Mouse (Mus musculus): ENCODE measurements around the gene Ak2. TPM values are rescaled to one million over a fixed set of nuclear protein-coding genes. Genes with fewer than 3 reads are reported as not detected.

The Ak2 gene
- polyA plus RNA-seq, 1 experiment from 2014 or later: 106 TPM

DNA sequence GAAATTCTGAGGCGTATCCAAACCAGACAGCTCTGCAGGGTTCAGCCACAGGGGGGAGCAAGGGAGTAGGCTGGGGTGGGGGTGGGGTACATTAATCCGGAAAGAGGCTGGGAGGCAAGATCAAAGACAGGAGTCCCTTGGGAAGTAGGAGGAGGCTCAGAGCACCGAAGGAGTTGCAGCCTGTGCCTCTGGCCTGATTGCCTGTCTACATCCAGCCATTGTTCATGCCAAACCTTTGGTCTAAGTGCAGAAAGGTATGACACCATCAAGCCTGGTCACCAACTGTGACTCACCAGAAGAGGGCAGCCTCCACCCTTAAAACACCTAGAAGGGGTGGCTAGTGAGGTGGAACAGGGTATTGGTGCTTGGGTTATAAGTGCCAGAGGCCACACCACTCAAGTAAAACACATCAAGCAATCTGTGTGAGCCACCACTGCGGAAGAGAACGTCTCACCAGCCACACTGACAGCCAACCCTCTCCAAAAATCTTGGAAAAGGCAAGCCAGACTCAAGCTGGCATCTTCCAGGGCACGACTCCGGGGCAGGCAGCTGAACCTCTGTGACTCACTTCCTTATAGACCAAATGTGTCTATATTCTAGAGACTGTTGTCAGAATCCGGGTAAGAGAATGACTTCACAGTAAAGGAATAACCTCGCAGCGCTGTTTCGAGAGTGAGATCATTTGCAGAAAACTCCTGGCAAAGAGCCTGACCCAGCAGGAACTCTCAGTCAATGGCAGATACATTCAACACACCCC is 34.4 kb upstream of the Ak2 start:
- Histone ChIP-seq H3K9ac (ENCODE audit: low read depth, low read length) (no peak overlapping the region), H3K4me3 (ENCODE audit: low read depth, low read length) (no peak overlapping the region), H3K9me3 (replicated peaks; ENCODE audit: control insufficient read depth, low read length) (no peaks in the 10 kb centered on the region), H3K27me3 (ENCODE audit: control insufficient read depth, insufficient read depth, low read depth, low read length) (peaks cover 29% of the 10 kb centered on the region), H3K27ac (ENCODE audit: low read length) (no peak overlapping the region), H3K4me1 (ENCODE audit: control insufficient read depth, low read depth, low read length) (peaks cover 6% of the 10 kb centered on the region), H3K4me2 (ENCODE audit: low read depth, low read length) (no peak overlapping the region), H3K36me3 (ENCODE audit: control insufficient read depth, insufficient read depth) (no peaks in the 10 kb centered on the region)
- ATAC-seq (ENCODE audit: low read depth): no peak
- WGBS (ENCODE audit: insufficient replicate concordance): 35% methylated on average over 11 of the region's 11 CpGs

DNA sequence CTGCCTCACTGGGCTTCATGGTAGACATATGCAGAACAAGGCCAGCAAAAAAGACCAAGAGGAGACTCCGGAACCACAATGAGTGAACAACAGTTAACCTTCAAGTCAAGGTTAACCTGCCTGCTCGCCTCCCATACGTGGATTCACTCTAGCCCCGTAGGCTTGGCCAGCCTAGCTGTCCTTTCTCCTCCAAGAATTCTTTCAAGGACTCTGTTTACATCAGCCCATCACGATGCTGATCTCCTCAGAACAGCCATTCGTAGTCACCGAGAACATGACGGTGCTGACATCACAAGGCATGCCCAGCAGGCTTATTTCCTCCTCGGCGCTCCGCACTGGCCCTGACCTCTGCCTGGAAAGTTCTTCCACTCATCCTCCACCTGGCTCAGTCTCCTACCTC is 33.6 kb upstream of the Ak2 start:
- WGBS (ENCODE audit: insufficient replicate concordance): 70% methylated on average over 11 of the region's 11 CpGs
- Histone ChIP-seq H3K4me3 (ENCODE audit: low read depth, low read length) (no peak overlapping the region), H3K9ac (ENCODE audit: low read depth, low read length) (no peak overlapping the region), H3K4me2 (ENCODE audit: low read depth, low read length) (no peak overlapping the region), H3K27ac (ENCODE audit: low read length) (no peak overlapping the region), H3K4me1 (ENCODE audit: control insufficient read depth, low read depth, low read length) (peaks cover 6% of the 10 kb centered on the region), H3K27me3 (ENCODE audit: control insufficient read depth, insufficient read depth, low read depth, low read length) (peaks cover 33% of the 10 kb centered on the region), H3K36me3 (ENCODE audit: control insufficient read depth, insufficient read depth) (no peaks in the 10 kb centered on the region), H3K9me3 (replicated peaks; ENCODE audit: control insufficient read depth, low read length) (no peaks in the 10 kb centered on the region)
- ATAC-seq (ENCODE audit: low read depth): no peak

DNA sequence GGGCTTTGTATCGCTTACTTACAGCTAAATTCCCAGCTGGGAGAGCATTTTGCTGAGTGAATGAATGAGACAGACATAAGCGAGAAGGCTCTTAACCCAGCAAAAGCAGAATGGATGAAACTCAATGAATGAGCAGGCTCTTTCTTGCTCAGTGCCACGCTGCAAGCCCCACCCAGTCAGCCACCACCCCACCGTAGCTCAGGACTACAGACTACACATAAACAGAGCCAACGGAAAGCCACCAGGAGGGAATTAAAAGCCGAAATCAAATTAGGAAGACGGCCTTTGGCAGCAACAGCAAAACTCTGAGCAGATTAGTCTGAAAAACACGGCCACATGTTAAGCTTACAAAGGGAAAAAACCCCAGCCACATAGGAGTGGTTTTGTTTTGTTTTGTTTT is 32.9 kb upstream of the Ak2 start:
- no peaks in the 10 kb centered on the region for H3K36me3 ChIP-seq (ENCODE audit: control insufficient read depth, insufficient read depth)
- H3K4me1 ChIP-seq (ENCODE audit: control insufficient read depth, low read depth, low read length): peaks cover 6% of the 10 kb centered on the region
- no peak overlapping the region for H3K4me3 ChIP-seq (ENCODE audit: low read depth, low read length)
- no peak overlapping the region for H3K4me2 ChIP-seq (ENCODE audit: low read depth, low read length)
- H3K27ac ChIP-seq (ENCODE audit: low read length): no peak overlapping the region
- 56% methylated on average over 8 of the region's 8 CpGs for WGBS (ENCODE audit: insufficient replicate concordance)
- peaks cover 35% of the 10 kb centered on the region for H3K27me3 ChIP-seq (ENCODE audit: control insufficient read depth, insufficient read depth, low read depth, low read length)
- no peak for ATAC-seq (ENCODE audit: low read depth)
- no peak overlapping the region for H3K9ac ChIP-seq (ENCODE audit: low read depth, low read length)
- no peaks in the 10 kb centered on the region for H3K9me3 ChIP-seq (replicated peaks; ENCODE audit: control insufficient read depth, low read length)

DNA sequence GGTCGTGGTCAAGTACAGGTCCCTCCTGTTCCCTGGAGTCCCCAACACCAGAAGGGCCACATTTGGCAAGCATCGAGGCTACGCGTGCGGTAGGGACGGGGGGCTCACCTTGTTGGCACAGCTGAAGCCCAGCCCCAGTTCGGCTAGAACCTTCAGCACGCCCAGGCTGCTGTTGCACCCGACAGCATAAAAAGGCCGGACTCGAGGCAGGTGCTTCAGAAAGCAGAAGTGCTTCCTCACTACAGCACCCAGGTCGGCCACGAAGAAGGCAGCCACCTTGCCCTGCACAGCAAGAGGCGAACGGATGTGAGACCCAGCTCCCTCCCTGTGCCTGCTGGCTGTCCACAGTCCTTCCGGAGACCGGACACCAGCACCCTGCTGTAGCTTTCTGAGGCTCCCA is 32.1 kb upstream of the Ak2 start:
- H3K9ac ChIP-seq (ENCODE audit: low read depth, low read length): no peak overlapping the region
- WGBS (ENCODE audit: insufficient replicate concordance): 58% methylated on average over 17 of the region's 17 CpGs
- peaks cover 35% of the 10 kb centered on the region for H3K27me3 ChIP-seq (ENCODE audit: control insufficient read depth, insufficient read depth, low read depth, low read length)
- H3K4me2 ChIP-seq (ENCODE audit: low read depth, low read length): no peak overlapping the region
- no peak overlapping the region for H3K4me3 ChIP-seq (ENCODE audit: low read depth, low read length)
- no peaks in the 10 kb centered on the region for H3K9me3 ChIP-seq (replicated peaks; ENCODE audit: control insufficient read depth, low read length)
- H3K36me3 ChIP-seq (ENCODE audit: control insufficient read depth, insufficient read depth): no peaks in the 10 kb centered on the region
- no peak for ATAC-seq (ENCODE audit: low read depth)
- H3K27ac ChIP-seq (ENCODE audit: low read length): no peak overlapping the region
- peaks cover 6% of the 10 kb centered on the region for H3K4me1 ChIP-seq (ENCODE audit: control insufficient read depth, low read depth, low read length)

DNA sequence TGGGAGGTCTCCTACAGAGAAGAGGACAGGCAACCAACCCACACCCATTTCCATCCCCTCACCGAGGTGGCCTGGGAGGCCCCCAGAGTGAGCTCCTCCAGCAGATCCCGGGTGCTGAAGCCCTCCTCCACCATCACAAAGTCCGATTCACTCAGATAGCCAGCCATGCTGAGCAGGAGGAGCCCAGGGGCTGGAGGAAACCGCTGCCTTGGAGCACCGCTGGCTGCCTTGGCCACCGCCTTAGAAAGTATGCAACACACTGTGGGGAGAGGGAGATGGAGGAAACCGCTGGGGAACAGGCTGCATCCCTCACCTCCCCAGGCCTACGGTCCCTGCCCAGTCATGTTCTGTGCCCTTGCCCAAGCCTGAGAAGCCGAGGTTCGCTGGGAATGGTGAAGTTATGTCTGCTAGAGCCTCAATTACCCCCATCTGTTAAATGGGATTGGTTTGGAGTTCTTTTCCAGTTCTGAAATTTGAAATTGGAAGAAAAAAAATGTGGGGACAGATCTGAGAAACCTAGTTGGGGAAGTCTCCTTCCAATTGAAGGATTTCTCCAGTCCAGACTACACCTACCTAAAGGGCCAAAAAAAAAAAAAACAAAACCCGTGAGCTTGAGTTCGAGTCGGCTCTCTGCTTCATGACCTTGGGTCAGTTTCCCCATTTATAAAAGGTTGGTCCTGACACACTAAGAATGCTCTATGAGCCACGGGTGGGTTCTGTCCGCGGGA is 30.3 kb upstream of the Ak2 start:
- Histone ChIP-seq H3K27ac (ENCODE audit: low read length) (no peak overlapping the region), H3K9ac (ENCODE audit: low read depth, low read length) (no peak overlapping the region), H3K4me3 (ENCODE audit: low read depth, low read length) (peak overlapping the region; percentile 56), H3K27me3 (ENCODE audit: control insufficient read depth, insufficient read depth, low read depth, low read length) (peaks cover 35% of the 10 kb centered on the region), H3K4me2 (ENCODE audit: low read depth, low read length) (peak overlapping the region; percentile 65), H3K4me1 (ENCODE audit: control insufficient read depth, low read depth, low read length) (peaks cover 6% of the 10 kb centered on the region), H3K36me3 (ENCODE audit: control insufficient read depth, insufficient read depth) (no peaks in the 10 kb centered on the region), H3K9me3 (replicated peaks; ENCODE audit: control insufficient read depth, low read length) (no peaks in the 10 kb centered on the region)
- ATAC-seq (ENCODE audit: low read depth): no peak
- 6% methylated on average over 16 of the region's 16 CpGs for WGBS (ENCODE audit: insufficient replicate concordance)

DNA sequence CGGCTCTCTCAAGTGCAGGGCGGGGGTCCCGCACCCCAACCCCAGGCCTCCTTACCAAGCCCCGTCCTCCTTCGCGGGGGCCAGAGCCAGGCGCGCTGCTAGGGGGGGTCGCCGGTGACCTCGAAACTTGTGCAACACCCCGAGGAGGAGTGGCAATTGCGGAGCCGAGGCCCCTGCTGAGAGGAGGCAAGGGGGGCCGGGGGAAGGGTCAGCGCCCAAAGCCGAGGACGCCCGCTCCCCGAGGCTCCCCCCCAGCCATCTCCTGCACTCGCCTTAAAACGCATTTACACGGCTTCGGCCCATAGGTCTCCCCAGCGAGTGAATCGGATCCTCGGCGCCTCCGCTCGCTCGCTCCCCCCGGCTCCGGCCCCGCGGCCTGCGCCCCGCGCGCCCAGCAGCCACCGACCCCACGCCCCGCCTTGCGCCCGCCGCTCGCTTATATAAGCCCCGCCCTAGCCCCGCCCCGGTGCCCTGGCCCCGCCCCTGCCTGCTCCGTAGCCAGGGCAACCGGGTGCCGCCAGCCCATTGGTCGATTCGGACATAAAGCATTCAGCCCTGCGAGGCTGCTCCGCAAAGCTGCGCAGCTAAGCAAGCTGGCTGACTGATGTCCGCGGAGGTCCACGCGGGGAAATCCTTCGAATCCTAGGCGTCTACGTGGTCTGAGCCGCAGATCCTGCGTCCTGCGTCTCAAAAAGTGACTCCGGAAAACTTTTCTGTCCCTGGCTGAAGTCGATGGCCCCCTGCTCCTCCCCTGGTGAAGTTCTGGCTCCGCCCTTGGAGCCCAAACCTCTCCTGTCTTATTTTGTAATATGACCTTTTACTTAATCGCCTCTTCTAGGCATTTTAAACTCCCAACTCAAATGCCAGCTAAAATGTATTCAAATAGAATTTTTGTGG is 29.5 kb upstream of the Ak2 start, which contains the start of gene Azin2:
Azin2 (minus strand) TSS at position 414 of the 897 bp plus-strand sequence.
- H3K27me3 ChIP-seq (ENCODE audit: control insufficient read depth, insufficient read depth, low read depth, low read length): peaks cover 36% of the 10 kb centered on the region
- WGBS (ENCODE audit: insufficient replicate concordance): under 1% methylated on average over 72 of the region's 72 CpGs
- H3K9ac ChIP-seq (ENCODE audit: low read depth, low read length): peak within 1 kb of the TSS; percentile 34

DNA sequence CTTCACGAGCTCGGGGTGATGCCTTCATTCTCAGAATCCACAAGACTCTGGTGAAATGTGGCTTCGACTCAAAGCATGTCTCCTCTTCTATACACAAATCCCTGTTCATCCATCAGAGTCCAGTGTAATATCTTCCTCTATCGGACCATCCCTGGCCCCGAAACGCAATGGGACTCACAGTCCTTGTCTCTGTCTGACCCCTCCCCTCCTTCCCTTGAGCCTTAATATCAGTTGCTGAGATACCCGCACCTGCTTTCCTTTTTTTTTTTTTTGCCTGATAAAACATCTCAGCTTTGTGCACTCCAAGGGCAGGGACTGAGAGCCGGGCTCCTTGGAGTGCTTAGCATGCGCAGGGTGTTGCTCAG is 28.9 kb upstream of the Ak2 start:
- ATAC-seq (ENCODE audit: low read depth): no peak
- 12% methylated on average over 9 of the region's 9 CpGs for WGBS (ENCODE audit: insufficient replicate concordance)
- no peak overlapping the region for H3K27ac ChIP-seq (ENCODE audit: low read length)

More for the DNA sequence above, 29.5 kb upstream of the Ak2 start, which contains the start of gene Azin2:
- no peaks in the 10 kb centered on the region for H3K36me3 ChIP-seq (ENCODE audit: control insufficient read depth, insufficient read depth)
- peak within 1 kb of the TSS; percentile 56 for H3K4me3 ChIP-seq (ENCODE audit: low read depth, low read length)
- H3K4me2 ChIP-seq (ENCODE audit: low read depth, low read length): peak within 1 kb of the TSS; percentile 65
- ATAC-seq (ENCODE audit: low read depth): peak; percentile 91
- H3K9me3 ChIP-seq (replicated peaks; ENCODE audit: control insufficient read depth, low read length): no peaks in the 10 kb centered on the region
- H3K4me1 ChIP-seq (ENCODE audit: control insufficient read depth, low read depth, low read length): peaks cover 6% of the 10 kb centered on the region
- no peak within 1 kb of the TSS for H3K27ac ChIP-seq (ENCODE audit: low read length)

DNA sequence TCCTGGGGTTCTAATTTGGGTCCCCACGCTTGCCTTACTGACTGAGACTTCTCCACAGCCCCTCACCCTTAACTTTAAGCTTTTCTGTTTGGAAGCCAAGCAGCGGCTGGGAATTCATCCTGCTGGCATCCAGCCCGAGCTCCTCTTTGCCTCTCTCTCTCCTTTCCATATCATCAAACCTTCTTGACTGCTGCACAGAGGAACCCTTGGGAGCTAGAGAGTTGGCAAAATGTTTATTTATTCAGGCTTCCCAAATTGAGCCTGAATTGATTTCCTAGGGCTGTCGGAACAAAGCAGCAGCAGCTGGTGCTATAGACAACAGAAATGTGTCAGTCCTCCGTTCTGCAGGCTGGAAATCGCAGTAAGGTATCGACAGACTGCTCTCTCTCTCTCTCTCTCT is 25.0 kb upstream of the Ak2 start:
- H3K9ac ChIP-seq (ENCODE audit: low read depth, low read length): no peak overlapping the region
- no peaks in the 10 kb centered on the region for H3K36me3 ChIP-seq (ENCODE audit: control insufficient read depth, insufficient read depth)
- ATAC-seq (ENCODE audit: low read depth): no peak
- no peak overlapping the region for H3K4me2 ChIP-seq (ENCODE audit: low read depth, low read length)
- peaks cover 6% of the 10 kb centered on the region for H3K4me1 ChIP-seq (ENCODE audit: control insufficient read depth, low read depth, low read length)
- no peaks in the 10 kb centered on the region for H3K9me3 ChIP-seq (replicated peaks; ENCODE audit: control insufficient read depth, low read length)
- no peak overlapping the region for H3K4me3 ChIP-seq (ENCODE audit: low read depth, low read length)
- H3K27me3 ChIP-seq (ENCODE audit: control insufficient read depth, insufficient read depth, low read depth, low read length): peaks cover 15% of the 10 kb centered on the region
- H3K27ac ChIP-seq (ENCODE audit: low read length): no peak overlapping the region
- 51% methylated on average over 7 of the region's 7 CpGs for WGBS (ENCODE audit: insufficient replicate concordance)

More for the DNA sequence above, 28.9 kb upstream of the Ak2 start:
- H3K4me3 ChIP-seq (ENCODE audit: low read depth, low read length): no peak overlapping the region
- H3K27me3 ChIP-seq (ENCODE audit: control insufficient read depth, insufficient read depth, low read depth, low read length): peaks cover 38% of the 10 kb centered on the region
- no peaks in the 10 kb centered on the region for H3K36me3 ChIP-seq (ENCODE audit: control insufficient read depth, insufficient read depth)
- H3K4me2 ChIP-seq (ENCODE audit: low read depth, low read length): peak overlapping the region; percentile 65; the same call in 1 of the 2 replicates
- H3K4me1 ChIP-seq (ENCODE audit: control insufficient read depth, low read depth, low read length): peaks cover 6% of the 10 kb centered on the region
- H3K9me3 ChIP-seq (replicated peaks; ENCODE audit: control insufficient read depth, low read length): no peaks in the 10 kb centered on the region
- H3K9ac ChIP-seq (ENCODE audit: low read depth, low read length): no peak overlapping the region
